Mouse (Mus musculus) spleen, postnatal 4 days (tissue): ENCODE measurements around the gene Dnttip1.
"Not testable (repeated sequence)": the region's sequence is repeated elsewhere in the genome, so short reads cannot be mapped to it uniquely, and the experiment has no call there.

Source experiments
- DNase-seq, 2 experiments: peaks; one replicate each; pipeline ENCODE4 v3.0.0; 2022; ENCODE audit warnings: low spot score in 2 of 2

The Dnttip1 gene

DNA sequence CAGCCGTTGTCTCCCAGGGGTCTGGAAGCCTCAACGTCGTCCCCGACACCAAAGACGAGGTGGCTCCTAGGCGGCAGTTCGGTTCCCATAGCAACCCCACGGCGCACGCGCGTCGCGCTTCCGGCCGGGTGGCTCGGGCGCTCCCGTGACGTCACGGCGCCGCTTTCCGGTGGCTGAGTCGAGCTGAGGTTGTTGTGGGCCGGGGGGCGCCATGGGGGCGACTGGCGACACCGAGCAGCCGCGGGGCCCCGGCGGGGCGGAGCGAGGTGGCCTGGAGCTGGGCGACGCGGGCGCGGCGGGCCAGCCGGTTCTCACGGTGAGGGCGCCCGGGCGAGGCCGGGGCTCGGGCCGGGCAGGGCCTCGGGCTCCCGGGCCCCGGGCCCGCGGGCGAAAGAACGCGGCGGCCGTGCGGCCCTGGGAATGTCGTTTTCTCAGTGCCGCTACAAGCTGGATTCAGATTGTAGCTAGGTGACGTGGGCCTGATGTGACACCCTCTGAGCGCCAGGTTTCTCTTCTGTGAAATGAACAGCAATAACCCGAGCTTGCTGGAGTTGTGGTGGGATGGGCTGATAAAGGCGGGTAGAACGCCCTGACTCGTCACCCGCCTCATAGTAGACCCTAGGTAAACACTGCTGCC lies at the start of gene Dnttip1, which contains the start of gene Wfdc3:
Gene Dnttip1, plus strand, starts transcription at position 141 of the 637 bp plus-strand sequence.
Gene Wfdc3, minus strand, starts transcription at position 89 of the 637 bp plus-strand sequence.
- peak; percentile 92 to 98 for DNase-seq

DNA sequence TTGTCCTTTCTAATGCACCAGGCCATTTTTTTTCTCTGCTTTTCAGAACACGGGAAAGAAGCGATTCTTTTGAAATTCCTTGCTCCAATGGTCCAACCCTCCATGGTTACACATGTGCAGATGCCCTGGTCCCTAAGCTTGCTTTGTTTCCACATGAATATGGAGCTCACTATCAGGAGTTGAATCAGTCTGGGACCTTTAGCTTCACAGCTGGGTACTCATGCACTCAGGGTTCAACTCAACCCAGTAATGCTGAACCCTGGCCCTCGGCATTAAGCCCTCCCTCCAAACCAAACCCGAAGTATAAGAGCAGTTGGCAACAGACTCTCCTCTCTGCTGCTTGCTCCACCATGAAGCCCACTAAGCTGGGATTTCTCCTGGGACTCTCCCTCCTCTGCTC lies 47.6 kb upstream of the Dnttip1 start, which contains the start of gene Spint4:
Gene Spint4, plus strand, starts transcription at position 301 of the 400 bp plus-strand sequence.
- no peak for DNase-seq

DNA sequence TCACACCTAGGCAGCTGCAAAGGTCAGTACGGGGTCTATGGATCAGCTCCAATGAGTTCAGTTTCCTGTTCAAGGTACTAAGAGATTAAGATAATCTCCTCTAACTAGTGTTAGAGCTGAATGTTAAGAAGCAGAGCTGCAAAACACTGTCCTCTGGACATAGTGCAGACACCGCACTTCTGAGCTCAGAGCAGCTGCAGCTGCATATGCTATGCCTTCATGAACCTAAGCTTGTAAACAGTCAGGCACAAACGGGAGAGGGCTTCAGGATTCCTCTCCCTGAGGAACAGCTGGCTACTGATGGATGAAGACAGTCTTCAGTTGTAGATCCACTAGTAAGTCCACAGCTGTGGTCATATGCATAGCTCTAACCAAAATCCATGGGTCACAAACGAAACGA lies 44.8 kb upstream of the Dnttip1 start:
- no peak for DNase-seq

DNA sequence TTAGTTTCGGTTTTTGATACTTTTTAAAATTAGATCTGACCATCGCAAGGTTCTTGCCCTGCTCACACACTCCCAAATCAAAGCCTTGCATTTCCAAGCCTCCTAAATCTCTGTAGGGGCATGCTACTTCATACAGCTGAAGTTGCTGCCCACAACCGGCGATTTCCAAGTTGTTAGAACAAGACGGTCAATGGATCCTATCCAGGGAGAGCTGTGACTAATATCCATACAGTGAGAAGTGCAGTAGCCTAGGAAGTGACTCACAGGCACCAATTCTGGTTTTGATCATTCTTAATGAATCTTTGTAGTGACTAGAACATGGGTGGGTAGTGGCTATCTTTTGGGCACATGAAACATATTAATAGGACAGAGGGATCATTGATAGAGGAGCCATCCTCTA lies 44.0 kb upstream of the Dnttip1 start:
- no peak for DNase-seq

DNA sequence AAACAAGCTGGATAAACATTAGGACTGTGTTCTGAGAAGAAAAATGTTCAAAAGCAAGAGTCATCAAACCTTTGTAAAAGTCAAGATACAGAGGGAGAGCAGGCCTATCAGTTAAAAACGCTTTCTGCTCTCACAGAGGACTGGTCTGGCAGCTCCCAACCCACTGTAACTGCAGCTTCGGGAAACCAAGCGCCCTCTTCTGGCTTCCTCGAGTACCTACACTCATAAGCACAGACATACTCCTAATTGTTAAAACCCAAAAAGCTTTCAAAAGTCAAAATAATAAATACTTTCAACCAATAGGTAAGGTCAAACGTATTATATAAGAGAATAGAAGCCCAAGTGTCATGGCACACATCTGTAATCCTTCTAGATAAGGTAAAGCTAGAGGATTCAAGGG lies 41.5 kb upstream of the Dnttip1 start:
- no peak for DNase-seq

DNA sequence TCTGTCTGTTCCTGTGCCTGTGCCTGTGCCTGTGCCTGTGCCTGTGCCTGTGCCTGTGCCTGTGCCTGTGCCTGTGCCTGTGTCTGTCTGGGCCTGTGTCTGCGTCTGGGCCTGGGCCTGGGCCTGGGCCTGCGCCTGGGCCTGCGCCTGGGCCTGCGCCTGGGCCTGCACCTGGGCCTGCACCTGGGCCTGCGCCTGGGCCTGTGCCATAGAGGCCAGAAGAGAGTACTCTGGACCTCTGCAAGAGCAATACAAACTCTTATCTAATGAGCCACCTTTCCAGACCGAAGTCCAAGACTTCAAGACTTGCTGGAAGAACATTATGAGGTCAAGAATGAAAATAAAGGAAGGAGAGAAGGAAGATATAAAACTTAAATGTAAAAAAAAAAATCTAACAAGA lies 40.5 kb upstream of the Dnttip1 start:
- DNase-seq: no peak

DNA sequence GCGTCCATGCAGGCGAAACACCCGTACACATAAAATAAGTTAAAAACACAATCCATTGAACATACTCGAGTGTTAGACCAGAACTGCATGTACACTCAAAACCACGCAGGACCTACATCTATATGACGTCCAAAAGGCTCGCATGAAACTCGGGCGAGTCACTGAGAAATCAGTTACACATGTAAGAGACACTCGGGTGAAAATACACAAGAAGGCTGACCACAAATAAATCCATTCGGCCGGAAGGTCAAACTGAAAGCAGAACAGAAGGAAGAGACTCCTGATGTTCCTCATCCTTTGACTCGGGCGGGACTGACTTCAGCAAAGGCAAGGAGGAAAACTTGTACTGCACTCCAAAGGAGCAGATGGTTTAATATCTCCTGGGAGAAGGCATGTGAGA lies 39.8 kb upstream of the Dnttip1 start:
- no peak for DNase-seq

DNA sequence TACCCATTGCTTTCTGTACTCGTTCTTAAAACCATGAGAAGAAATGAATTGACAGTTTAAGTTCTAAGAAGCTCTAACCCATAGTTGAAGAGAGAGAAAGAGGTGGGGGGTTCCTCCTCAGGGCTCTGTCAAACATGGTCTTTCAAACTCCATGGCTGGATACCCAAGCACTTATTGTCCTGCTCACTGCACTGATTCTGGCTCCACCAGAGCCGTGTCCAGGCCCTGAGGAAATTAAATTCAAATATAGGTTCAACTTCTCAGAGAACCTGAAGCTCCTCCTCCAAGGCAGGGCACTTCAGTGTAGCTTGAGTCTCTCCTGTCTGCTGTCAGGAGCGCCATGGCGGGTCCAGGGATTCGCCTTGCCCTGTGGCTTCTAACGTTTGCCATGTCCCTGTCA lies 30.8 kb upstream of the Dnttip1 start, which contains the start of gene Spint5:
Gene Spint5, plus strand, starts transcription at position 301 of the 400 bp plus-strand sequence.
- no peak for DNase-seq

DNA sequence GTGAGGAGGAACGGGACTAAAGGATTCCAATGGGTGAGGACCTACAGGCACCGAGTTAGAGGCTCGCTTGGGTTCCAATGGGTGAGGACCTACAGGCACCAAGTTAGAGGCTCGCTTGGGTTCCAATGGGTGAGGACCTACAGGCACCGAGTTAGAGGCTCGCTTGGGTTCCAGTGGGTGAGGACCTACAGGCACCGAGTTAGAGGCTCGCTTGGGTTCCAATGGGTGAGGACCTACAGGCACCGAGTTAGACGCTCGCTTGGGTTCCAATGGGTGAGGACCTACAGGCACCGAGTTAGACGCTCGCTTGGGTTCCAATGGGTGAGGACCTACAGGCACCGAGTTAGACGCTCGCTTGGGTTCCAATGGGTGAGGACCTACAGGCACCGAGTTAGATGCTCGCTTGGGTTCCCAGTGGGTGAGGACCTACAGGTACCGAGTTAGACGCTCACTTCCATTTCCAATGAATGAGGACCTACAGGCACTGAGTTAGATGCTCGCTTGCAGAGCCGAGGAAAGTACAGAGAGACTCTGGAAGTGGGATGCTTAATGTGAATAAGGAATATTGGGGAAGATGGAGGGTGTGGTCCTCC lies 29.5 kb upstream of the Dnttip1 start:
- not testable (repeated sequence) for DNase-seq

DNA sequence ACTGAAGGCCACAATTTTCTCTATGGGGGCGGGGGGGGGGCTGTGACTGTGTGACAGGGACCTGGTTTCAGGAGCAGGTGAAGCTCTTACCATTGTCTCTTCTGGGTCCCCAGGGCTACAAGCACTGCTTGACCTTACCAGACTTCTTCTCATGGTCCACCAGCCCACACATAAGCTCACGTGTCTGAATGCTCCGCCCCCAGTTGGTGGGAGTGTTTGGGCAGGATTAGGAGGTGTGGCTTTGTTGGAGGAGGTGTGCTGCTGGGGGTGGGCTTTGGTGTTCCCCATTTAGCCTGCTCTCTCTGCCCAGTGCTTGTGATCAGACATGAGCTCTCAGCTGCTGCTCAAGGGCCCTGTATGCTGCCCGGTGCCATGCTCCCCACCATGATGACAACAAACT lies 22.5 kb upstream of the Dnttip1 start:
- DNase-seq: no peak

DNA sequence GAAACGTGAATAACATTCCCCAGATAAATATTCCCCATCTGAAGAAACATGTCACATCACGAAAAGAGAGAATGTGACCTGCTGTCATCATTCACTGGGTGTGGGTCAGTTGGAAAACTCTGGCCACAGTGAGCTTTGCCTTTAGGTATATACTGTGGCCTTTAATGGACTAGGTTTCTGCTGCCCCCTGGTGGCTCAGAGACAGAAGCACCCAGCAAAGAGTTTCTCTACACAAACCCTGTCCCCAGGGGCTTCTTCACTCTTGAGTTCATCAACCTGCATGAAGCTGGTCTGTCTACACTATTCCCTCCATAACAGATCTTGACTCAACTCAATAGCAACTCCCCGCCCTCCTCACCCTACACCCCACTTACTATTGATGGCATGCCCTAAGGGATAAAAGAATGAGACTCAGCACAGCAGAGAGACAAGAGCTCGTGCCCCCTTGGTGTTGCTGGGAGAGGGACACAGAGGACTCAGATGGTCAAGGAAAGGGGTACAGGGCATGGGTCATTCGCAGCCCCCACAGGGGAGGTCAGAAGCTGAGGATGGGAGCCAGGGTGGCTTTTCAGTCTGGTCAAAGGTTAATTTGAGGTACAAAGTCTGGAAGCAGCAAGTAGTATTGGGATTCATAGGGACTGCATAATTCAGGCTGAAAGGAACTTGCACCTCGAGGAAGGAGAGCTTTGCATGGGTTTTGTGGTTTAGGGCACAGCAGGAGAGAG lies 19.7 kb upstream of the Dnttip1 start:
- DNase-seq: peak; percentile 65 to 87

DNA sequence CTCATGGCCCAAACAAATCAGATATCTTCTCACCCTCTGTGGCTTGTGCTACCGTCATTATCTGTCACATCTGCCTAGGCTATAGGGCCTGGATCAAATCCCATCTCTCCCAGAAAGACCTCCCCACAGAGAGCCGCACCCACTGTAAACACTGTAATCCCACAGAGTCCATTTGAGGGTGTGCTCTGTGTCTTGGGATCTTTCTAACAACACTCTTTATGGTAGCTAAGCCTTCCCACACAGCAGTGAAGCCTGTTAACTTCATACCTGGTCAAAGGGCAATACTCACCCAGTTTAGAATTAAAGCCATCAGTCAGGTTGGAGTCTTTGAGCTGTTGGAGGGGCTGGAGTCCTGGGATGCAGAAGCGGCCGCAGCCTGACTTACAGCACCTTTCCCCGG lies 14.1 kb upstream of the Dnttip1 start:
- no peak for DNase-seq

DNA sequence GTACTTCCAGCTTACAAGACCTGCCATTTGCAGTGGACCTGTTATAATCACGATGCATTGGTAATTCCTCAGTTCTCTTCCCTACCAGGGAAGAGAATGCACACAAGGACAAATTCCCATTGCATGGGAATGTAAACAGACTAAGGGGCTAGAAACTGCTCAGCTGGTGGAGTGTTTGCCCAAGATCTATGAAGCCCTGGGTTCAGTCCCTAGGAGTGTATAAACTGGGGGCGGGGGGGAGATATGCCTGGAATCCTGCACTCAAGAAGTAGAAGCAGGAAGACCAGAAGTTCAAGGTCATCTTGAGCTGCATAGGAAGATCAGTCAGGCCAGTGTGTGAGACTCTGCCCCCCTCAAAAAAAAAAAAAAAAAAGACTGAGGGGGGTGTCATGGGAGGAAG lies 12.5 kb upstream of the Dnttip1 start:
- DNase-seq: no peak

DNA sequence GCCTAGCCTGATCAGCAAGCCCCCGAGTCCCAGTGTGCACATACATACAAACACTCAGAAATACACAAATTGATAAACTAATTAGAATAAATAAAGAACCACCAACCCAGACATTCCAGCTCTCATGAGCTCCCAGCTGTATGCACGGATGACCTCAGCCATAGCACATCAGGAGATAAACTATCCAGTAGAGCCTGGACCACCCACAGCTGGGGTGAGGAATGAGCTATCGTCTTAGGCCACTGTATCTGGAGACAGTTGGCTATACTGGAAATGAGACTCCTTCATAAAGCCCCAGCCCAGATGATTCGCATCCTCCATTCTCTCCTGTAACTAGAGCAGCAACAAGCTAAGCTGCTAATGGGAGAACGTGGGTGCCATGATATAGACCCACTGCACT lies 10.9 kb upstream of the Dnttip1 start:
- DNase-seq: no peak

DNA sequence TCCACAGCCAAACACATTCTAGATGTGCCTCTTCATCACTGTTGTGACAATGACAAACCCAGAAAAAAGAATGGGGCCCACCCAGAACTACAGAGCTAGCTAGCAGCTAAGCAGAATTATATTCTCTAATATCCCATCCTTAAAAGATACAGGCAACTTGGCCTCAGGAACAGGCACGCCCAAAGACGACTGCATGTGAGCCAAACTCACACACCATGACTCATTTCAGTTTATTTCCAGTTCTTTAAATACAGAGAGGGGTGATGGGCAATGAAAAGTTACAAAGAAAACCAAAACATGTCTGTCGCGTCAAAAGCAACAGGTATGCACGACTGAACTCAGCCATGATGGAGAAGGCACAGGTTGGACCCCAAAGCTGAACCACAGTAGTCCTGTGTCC lies 10.3 kb upstream of the Dnttip1 start:
- DNase-seq: no peak

DNA sequence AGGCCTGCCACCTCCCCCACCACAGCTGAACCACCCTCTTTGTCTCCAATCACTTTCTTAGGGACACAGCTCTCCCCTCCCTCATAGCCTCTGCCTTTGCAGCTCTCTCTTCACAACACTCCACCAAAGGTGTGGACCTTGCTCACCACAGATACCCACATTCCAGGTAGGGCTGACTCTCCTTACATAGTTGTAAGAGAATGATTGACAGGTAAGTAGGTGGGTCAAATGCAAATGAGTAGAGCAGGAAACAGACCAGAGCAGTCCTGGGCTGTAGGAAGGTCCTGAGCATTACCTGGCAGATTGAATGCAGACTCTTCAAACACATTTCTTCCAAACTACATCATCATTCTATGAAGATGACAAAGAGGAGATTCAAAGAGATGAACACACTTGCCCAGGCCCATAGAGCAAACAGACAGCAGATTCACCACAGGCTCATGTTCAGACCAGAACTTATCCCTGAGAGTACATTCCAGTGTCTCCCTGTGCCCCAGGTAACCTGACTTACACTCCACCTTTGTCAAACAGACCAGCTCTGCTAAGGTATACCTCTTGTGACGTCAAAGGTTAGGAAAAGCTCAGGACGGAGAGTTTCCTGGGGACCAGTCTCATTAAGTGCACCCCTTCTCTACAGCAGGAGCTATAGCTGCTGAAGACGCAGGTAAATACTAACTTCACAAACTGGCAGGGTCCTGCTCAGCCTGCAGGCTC lies 8.2 kb upstream of the Dnttip1 start:
- DNase-seq: no peak

DNA sequence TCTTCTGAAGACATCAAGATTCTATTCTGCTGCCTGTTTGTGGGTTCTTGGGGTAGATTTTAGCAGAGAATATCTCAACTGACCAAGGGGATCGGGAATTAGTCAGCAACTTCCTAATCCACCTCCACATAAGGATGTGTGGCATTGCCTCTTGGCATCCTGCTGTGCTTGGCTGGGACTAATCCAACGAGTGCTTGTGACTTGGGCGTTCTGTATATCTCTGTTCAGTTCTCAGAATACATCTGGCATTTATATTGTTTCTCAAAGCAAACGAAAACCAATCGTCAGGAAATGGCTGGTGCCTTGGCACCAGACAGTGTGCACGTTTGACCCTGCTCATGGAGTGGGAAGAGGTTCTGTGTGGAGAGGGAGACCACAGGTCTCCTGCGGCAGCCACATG lies 5.9 kb upstream of the Dnttip1 start:
- DNase-seq: no peak

DNA sequence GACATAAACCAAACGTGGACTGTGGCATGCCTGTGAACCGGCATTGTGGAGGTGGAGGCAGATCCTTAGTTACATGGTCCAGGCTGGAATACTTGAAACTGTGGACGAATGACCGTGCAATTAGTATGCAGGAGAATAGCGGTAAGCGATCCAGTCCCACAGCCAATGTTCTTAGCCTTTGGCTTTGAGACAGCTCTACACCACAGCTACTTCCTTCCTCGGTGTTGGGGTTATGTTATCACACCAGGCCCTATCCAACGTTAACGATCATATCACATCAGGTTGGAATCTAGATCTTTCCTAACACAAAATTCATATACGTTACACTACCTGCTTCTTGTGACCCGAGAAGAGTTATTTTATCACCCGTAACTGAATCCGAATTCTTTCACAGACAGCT lies 796 bp upstream of the Dnttip1 start:
- DNase-seq: no peak

DNA sequence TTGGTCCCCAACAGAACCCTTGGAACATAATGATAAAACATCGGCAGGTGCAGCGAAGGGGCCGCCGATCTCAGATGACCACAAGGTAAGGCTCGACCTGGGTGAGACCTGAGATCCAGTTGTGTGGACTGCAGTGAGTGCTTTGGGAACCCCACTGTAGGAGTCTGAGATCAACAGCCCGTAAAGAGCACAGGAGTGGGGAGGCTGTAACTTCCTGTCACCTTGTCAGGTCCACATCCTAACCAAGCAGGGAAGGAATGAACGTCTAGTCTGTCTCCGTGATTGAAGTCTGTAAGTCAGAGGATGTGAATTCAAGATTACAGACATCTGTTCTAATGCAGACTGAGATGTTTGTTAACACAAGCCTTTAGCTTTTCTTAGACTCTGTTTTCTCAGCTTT lies 910 bp downstream of the Dnttip1 start:
- DNase-seq: no peak

DNA sequence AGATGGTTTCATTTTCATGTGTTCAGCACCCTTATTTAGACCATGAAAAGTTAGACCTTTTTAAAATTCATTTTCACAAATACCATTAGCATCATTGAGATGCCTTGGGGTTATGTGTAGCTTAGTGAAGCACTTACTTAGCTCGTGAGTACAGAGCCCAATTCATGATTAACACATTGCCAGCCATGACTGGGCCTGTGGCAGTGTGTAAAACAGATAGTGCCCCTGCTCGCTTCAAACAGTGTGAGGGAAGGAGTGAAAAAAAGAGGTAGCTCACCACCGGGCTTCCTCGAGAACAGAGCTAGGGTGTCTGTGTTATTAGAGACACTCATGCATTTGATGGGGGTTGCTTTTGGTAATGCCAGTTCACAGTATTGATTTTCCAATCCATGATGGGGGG lies 2.4 kb downstream of the Dnttip1 start:
- no peak for DNase-seq

DNA sequence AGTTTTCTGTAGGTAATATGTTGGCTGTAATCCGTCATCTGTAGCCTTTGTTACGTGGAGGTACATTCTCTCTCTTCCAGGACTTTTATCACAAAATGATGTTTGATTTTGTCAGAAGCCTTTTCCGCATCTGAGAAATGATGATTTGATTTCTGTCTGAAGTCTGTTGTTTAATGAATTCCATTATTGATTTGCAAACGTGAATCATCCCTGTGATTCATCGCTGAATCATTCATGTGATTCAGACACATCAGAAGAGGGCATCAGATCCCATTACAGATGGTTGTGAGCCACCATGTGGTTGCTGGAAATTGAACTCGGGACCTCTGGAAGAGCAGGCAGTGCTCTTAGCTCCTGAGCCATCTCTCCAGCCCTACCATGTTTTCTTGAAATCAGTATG lies 3.2 kb downstream of the Dnttip1 start:
- DNase-seq: no peak

DNA sequence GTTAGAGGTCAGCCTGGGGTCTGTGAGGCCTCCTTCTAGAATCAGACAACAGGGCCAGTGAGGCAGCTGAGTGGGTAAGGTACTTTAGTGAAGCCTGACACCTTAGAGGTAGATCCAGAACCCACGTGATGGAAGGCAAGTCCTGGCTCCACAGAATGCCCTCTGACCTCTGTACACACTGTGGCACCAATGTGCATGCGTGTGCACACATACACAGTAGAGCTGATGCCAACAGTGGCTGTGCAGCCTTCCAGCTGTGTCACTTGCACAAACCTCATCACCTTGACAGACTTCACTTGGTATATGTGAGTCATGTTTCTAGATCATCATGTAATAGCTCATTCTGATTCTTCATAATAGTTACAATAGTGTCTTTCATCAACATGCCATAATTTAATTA lies 6.7 kb downstream of the Dnttip1 start:
- no peak for DNase-seq
